Mouse (Mus musculus) hindbrain, embryonic 12.5 days (tissue): ENCODE data around the gene Ccnd2. TPM values are rescaled to one million over a fixed set of nuclear protein-coding genes. Genes with fewer than 3 reads are reported as not detected.

ENCODE experiments used
- ATAC-seq: fragments of 200-750 bp; cut with Nextera tagmentation; 2 replicates; pipeline ENCODE4 v1.8.0; 2017; ENCODE audit warnings: moderate TSS enrichment; ENCODE audit not compliant: low FRiP score
- H3K27ac ChIP-seq: fragments of 300-500 bp; sonication (generic); 2 replicates; pipeline ENCODE4 v1.5.1; 2016; ENCODE audit warnings: mild to moderate bottlenecking
- H3K27me3 ChIP-seq: fragments of 300-500 bp; sonication (generic); 2 replicates; pipeline ENCODE4 v1.6.1; 2016; ENCODE audit warnings: mild to moderate bottlenecking
- H3K36me3 ChIP-seq: fragments of 300-500 bp; sonication (generic); 2 replicates; pipeline ENCODE4 v1.6.1; 2016; ENCODE audit warnings: mild to moderate bottlenecking
- H3K4me1 ChIP-seq: fragments of 300-500 bp; sonication (generic); 2 replicates; pipeline ENCODE4 v1.6.1; 2016
- H3K4me2 ChIP-seq: fragments of 300-500 bp; sonication (generic); replicated peaks from 2 replicates; pipeline ENCODE4 v1.6.1; 2016; ENCODE audit warnings: mild to moderate bottlenecking
- H3K4me3 ChIP-seq: fragments of 300-500 bp; sonication (generic); 2 replicates; pipeline ENCODE4 v1.5.1; 2016; ENCODE audit warnings: mild to moderate bottlenecking
- H3K9ac ChIP-seq: fragments of 300-500 bp; sonication (generic); 2 replicates; pipeline ENCODE4 v1.6.1; 2016; ENCODE audit warnings: mild to moderate bottlenecking, moderate library complexity
- H3K9me3 ChIP-seq: fragments of 300-500 bp; sonication (generic); replicated peaks from 2 replicates; pipeline ENCODE4 v1.6.1; 2016; ENCODE audit warnings: mild to moderate bottlenecking
- WGBS: fragments of 180-500 bp; shearing (Covaris S2); methylation state at CpG from one replicate; pipeline ENCODE4 v1.1.7; 2016; 5-methylcytosine and 5-hydroxymethylcytosine counted together
- polyA plus RNA-seq: library from polyadenylated mRNA; unstranded; fragments of >200 nt; fragmentation: Nextera tagmentation; extraction: Ambion mirVana; gene quantifications from 2 replicates; pipeline ENCODE4 v1.2.1, GENCODE M21; 2016

Ccnd2 gene
- polyA plus RNA-seq, 1 experiment from 2014 or later, result 565 TPM

GRCm38 (mm10) chr6:127145464-127146190 is 6.4 kb downstream of the Ccnd2 start:
- Histone ChIP-seq H3K9ac (0 out of 2 replicates have a peak overlapping the region, but pooled peaks have one; percentile 23), H3K9me3 (no peaks in the 10 kb centered on the region), H3K27me3 (peaks cover 13% of the 10 kb centered on the region), H3K4me1 (peaks cover 21% of the 10 kb centered on the region), H3K27ac (no peak overlapping the region), H3K4me2 (no peak overlapping the region), H3K4me3 (no peak overlapping the region), H3K36me3 (peaks cover 2% of the 10 kb centered on the region; the same call in 1 of the 2 replicates)
- 82% methylated on average over 20 of the region's 20 CpGs for WGBS
- ATAC-seq, result no peak

- Histone ChIP-seq H3K9me3 (no peaks in the 10 kb centered on the region), H3K27ac (no peak overlapping the region), H3K4me3 (no peak overlapping the region), H3K36me3 (peaks cover 8% of the 10 kb centered on the region; the same call in 1 of the 2 replicates), H3K27me3 (no peaks in the 10 kb centered on the region), H3K4me1 (peaks cover 8% of the 10 kb centered on the region), H3K4me2 (no peak overlapping the region), H3K9ac (no peak overlapping the region)
- no peak for ATAC-seq
- WGBS, result 82% methylated on average over 7 of the region's 7 CpGs
Measured at GRCm38 (mm10) chr6:127143576-127144288, 8.3 kb downstream of the Ccnd2 start.

GRCm38 (mm10) chr6:127143124-127143520 is 8.9 kb downstream of the Ccnd2 start:
- H3K4me1 ChIP-seq, result peaks cover 8% of the 10 kb centered on the region
- no peaks in the 10 kb centered on the region for H3K9me3 ChIP-seq
- H3K4me2 ChIP-seq, result no peak overlapping the region
- no peak for ATAC-seq
- WGBS, result 80% methylated on average over 10 of the region's 10 CpGs
- no peak overlapping the region for H3K27ac ChIP-seq
- no peaks in the 10 kb centered on the region for H3K27me3 ChIP-seq
- no peak overlapping the region for H3K9ac ChIP-seq
- no peak overlapping the region for H3K4me3 ChIP-seq
- peaks cover 9% of the 10 kb centered on the region for H3K36me3 ChIP-seq

- Histone ChIP-seq H3K9me3 (no peaks in the 10 kb centered on the region), H3K4me2 (peak overlapping the region; percentile 19; the same call in 1 of the 2 replicates), H3K4me1 (peaks cover 8% of the 10 kb centered on the region; the same call in 1 of the 2 replicates), H3K9ac (no peak overlapping the region), H3K4me3 (no peak overlapping the region), H3K36me3 (peaks cover 12% of the 10 kb centered on the region), H3K27me3 (no peaks in the 10 kb centered on the region), H3K27ac (no peak overlapping the region)
- ATAC-seq, result peak; percentile 30; the same call in 1 of the 2 replicates
- WGBS, result 33% methylated on average over 9 of the region's 10 CpGs
Measured at GRCm38 (mm10) chr6:127142154-127143123, 9.6 kb downstream of the Ccnd2 start.

GRCm38 (mm10) chr6:127138962-127139361 is 13.0 kb downstream of the Ccnd2 start:
- 91% methylated on average over 11 of the region's 11 CpGs for WGBS
- peaks cover 21% of the 10 kb centered on the region for H3K36me3 ChIP-seq
- peaks cover 11% of the 10 kb centered on the region; the same call in 1 of the 2 replicates for H3K4me1 ChIP-seq
- ATAC-seq, result no peak
- H3K9me3 ChIP-seq, result no peaks in the 10 kb centered on the region
- no peaks in the 10 kb centered on the region for H3K27me3 ChIP-seq
- H3K27ac ChIP-seq, result no peak overlapping the region
- H3K4me3 ChIP-seq, result no peak overlapping the region
- H3K9ac ChIP-seq, result no peak overlapping the region
- H3K4me2 ChIP-seq, result no peak overlapping the region

GRCm38 (mm10) chr6:127133433-127134245 is 18.4 kb downstream of the Ccnd2 start:
- ATAC-seq, result peak; percentile 91
- Histone ChIP-seq H3K9ac (no peak overlapping the region), H3K4me3 (no peak overlapping the region), H3K36me3 (peaks cover 19% of the 10 kb centered on the region), H3K27ac (no peak overlapping the region; the same call in 1 of the 2 replicates), H3K4me1 (peaks cover 6% of the 10 kb centered on the region; the same call in 1 of the 2 replicates), H3K27me3 (no peaks in the 10 kb centered on the region), H3K4me2 (peak overlapping the region; percentile 34), H3K9me3 (no peaks in the 10 kb centered on the region)
- 32% methylated on average over 16 of the region's 16 CpGs for WGBS

GRCm38 (mm10) chr6:127132719-127133118 is 19.3 kb downstream of the Ccnd2 start:
- H3K36me3 ChIP-seq, result peaks cover 22% of the 10 kb centered on the region
- no peak overlapping the region for H3K27ac ChIP-seq
- peaks cover 6% of the 10 kb centered on the region; the same call in 1 of the 2 replicates for H3K4me1 ChIP-seq
- ATAC-seq, result no peak
- H3K27me3 ChIP-seq, result no peaks in the 10 kb centered on the region
- no peak overlapping the region for H3K4me2 ChIP-seq
- H3K9me3 ChIP-seq, result no peaks in the 10 kb centered on the region
- no peak overlapping the region for H3K9ac ChIP-seq
- WGBS, result 75% methylated on average over 3 of the region's 3 CpGs
- H3K4me3 ChIP-seq, result no peak overlapping the region

- Histone ChIP-seq H3K36me3 (peaks cover 19% of the 10 kb centered on the region), H3K4me1 (peaks cover 6% of the 10 kb centered on the region; the same call in 1 of the 2 replicates)
Measured at GRCm38 (mm10) chr6:127131946-127132345, 20.0 kb downstream of the Ccnd2 start.

GRCm38 (mm10) chr6:127130377-127130776 is 21.6 kb downstream of the Ccnd2 start:
- ATAC-seq, result no peak
- no peak overlapping the region for H3K9ac ChIP-seq
- peaks cover 15% of the 10 kb centered on the region for H3K36me3 ChIP-seq
- H3K4me3 ChIP-seq, result no peak overlapping the region
- H3K27me3 ChIP-seq, result no peaks in the 10 kb centered on the region
- H3K9me3 ChIP-seq, result no peaks in the 10 kb centered on the region
- no peak overlapping the region for H3K4me2 ChIP-seq
- peaks cover 6% of the 10 kb centered on the region; the same call in 1 of the 2 replicates for H3K4me1 ChIP-seq
- H3K27ac ChIP-seq, result no peak overlapping the region
- 67% methylated on average over 13 of the region's 13 CpGs for WGBS

More at GRCm38 (mm10) chr6:127131946-127132345, 20.0 kb downstream of the Ccnd2 start:
- Histone ChIP-seq H3K9ac (no peak overlapping the region), H3K4me3 (no peak overlapping the region), H3K9me3 (no peaks in the 10 kb centered on the region), H3K4me2 (no peak overlapping the region), H3K27ac (no peak overlapping the region), H3K27me3 (no peaks in the 10 kb centered on the region)
- WGBS, result 86% methylated on average over 3 of the region's 3 CpGs
- no peak for ATAC-seq

GRCm38 (mm10) chr6:127129659-127130058 is 22.3 kb downstream of the Ccnd2 start:
- no peak overlapping the region for H3K4me3 ChIP-seq
- no peak overlapping the region for H3K27ac ChIP-seq
- H3K9ac ChIP-seq, result no peak overlapping the region
- no peaks in the 10 kb centered on the region for H3K9me3 ChIP-seq
- peaks cover 15% of the 10 kb centered on the region for H3K36me3 ChIP-seq
- H3K4me2 ChIP-seq, result no peak overlapping the region
- no peak for ATAC-seq
- H3K4me1 ChIP-seq, result peaks cover 6% of the 10 kb centered on the region; the same call in 1 of the 2 replicates
- H3K27me3 ChIP-seq, result no peaks in the 10 kb centered on the region
- 92% methylated on average over 14 of the region's 14 CpGs for WGBS

- ATAC-seq, result no peak
- peaks cover 9% of the 10 kb centered on the region; the same call in 1 of the 2 replicates for H3K36me3 ChIP-seq
Measured at GRCm38 (mm10) chr6:127123506-127123905, 28.5 kb downstream of the Ccnd2 start.

More at GRCm38 (mm10) chr6:127123506-127123905, 28.5 kb downstream of the Ccnd2 start:
- 86% methylated on average over 7 of the region's 7 CpGs for WGBS
- Histone ChIP-seq H3K4me1 (no peaks in the 10 kb centered on the region), H3K9me3 (no peaks in the 10 kb centered on the region), H3K27ac (no peak overlapping the region), H3K4me3 (no peak overlapping the region), H3K4me2 (no peak overlapping the region), H3K9ac (no peak overlapping the region), H3K27me3 (no peaks in the 10 kb centered on the region)
